Mouse (Mus musculus) heart, embryonic 12.5 days (tissue): ENCODE results near the gene Dync1i1. TPM values are rescaled to one million over a fixed set of nuclear protein-coding genes. Genes with fewer than 3 reads are reported as not detected.
A peak's percentile ranks its signal among the peaks of the same experiment; 100 is the strongest.

ENCODE experiments used
- ATAC-seq: fragments of 200-750 bp; cut with Nextera tagmentation; 2 replicates; pipeline ENCODE4 v1.8.0; 2017; ENCODE audit warnings: moderate TSS enrichment, moderate library complexity; ENCODE audit not compliant: insufficient number of reproducible peaks, low FRiP score
- H3K27ac ChIP-seq: fragments of 300-500 bp; sonication (generic); 2 replicates; pipeline ENCODE4 v1.5.1; 2016; ENCODE audit warnings: mild to moderate bottlenecking, moderate library complexity; ENCODE audit not compliant: poor library complexity, severe bottlenecking
- H3K27me3 ChIP-seq: fragments of 300-500 bp; sonication (generic); replicated peaks from 2 replicates; pipeline ENCODE4 v1.6.1; 2016; ENCODE audit warnings: mild to moderate bottlenecking, moderate library complexity
- H3K36me3 ChIP-seq: fragments of 300-500 bp; sonication (generic); 2 replicates; pipeline ENCODE4 v1.6.1; 2016; ENCODE audit warnings: mild to moderate bottlenecking, moderate library complexity
- H3K4me1 ChIP-seq: fragments of 300-500 bp; sonication (generic); replicated peaks from 2 replicates; pipeline ENCODE4 v1.6.1; 2016; ENCODE audit warnings: mild to moderate bottlenecking
- H3K4me2 ChIP-seq: fragments of 300-500 bp; sonication (generic); 2 replicates; pipeline ENCODE4 v1.6.1; 2016; ENCODE audit warnings: mild to moderate bottlenecking, moderate library complexity
- H3K4me3 ChIP-seq: fragments of 300-500 bp; sonication (generic); 2 replicates; pipeline ENCODE4 v1.5.1; 2016; ENCODE audit warnings: mild to moderate bottlenecking
- H3K9ac ChIP-seq: fragments of 300-500 bp; sonication (generic); 2 replicates; pipeline ENCODE4 v1.6.1; 2016; ENCODE audit warnings: mild to moderate bottlenecking, moderate library complexity
- H3K9me3 ChIP-seq: fragments of 300-500 bp; sonication (generic); replicated peaks from 2 replicates; pipeline ENCODE4 v1.6.1; 2016; ENCODE audit warnings: mild to moderate bottlenecking, moderate library complexity
- WGBS: fragments of 180-500 bp; shearing (Covaris S2); methylation state at CpG from one replicate; pipeline ENCODE4 v1.1.7; 2016; 5-methylcytosine and 5-hydroxymethylcytosine counted together
- polyA plus RNA-seq: library from polyadenylated mRNA; unstranded; fragments of >200 nt; fragmentation: Nextera tagmentation; extraction: Ambion mirVana; gene quantifications from 2 replicates; pipeline ENCODE4 v1.2.1, GENCODE M21; 2016

Gene Dync1i1
- polyA plus RNA-seq, 1 experiment from 2014 or later = 3.0 TPM

DNA sequence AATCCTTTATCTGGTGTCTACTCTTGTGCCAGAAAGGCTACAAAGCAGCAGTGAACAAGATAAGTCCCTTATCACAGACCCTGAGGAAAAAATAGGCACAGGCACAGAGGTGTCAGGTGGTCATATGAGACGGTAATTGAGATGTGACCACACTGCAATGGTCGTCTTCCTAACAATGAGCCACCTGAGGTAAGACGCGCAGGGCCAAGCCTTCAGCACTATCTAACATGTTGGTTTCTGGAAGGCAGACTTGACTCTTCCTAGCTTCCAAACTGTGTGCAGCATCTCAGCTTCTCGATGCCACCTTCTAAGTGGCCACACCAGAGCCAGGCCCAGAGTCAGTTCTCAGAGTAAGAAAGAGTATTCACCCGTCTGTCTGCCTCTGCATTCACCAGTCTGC, 341.8 kb downstream of the Dync1i1 start:
- no peaks in the 10 kb centered on the region for H3K9me3 ChIP-seq
- ATAC-seq = no peak
- no peak overlapping the region for H3K9ac ChIP-seq
- no peak overlapping the region for H3K4me2 ChIP-seq
- peaks cover 7% of the 10 kb centered on the region; the same call in 1 of the 2 replicates for H3K36me3 ChIP-seq
- no peaks in the 10 kb centered on the region for H3K27me3 ChIP-seq
- H3K4me3 ChIP-seq = no peak overlapping the region
- peaks cover 34% of the 10 kb centered on the region for H3K4me1 ChIP-seq
- WGBS = 50% methylated on average over 6 of the region's 6 CpGs
- H3K27ac ChIP-seq = 0 out of 2 replicates have a peak overlapping the region, but pooled peaks have one; percentile 2

DNA sequence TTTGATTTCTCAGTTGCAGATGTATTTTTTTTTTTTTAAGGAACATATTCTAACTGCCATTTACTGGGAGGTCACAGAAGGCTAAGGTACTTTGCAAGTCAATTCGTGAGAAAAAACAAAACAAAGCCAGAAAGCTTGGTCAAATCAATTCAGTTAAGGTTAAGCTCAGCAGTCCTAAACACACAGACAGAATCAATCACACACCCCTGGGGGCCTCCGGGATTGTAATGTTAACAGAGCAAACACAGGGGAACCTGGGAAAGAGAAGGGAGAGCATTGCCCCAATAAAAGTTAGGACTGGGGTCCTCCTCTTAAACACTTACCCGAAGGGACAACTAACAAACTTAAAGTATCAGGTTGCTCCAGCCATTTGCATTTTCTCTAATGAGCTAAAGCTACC, 344.6 kb downstream of the Dync1i1 start:
- no peaks in the 10 kb centered on the region for H3K27me3 ChIP-seq
- H3K4me3 ChIP-seq = no peak overlapping the region
- H3K4me1 ChIP-seq = peaks cover 27% of the 10 kb centered on the region
- 0 out of 2 replicates have a peak, but pooled peaks cover 7% of the 10 kb centered on the region for H3K36me3 ChIP-seq
- no peaks in the 10 kb centered on the region for H3K9me3 ChIP-seq
- WGBS = 37% methylated on average over 3 of the region's 3 CpGs
- no peak overlapping the region for H3K9ac ChIP-seq
- no peak overlapping the region for H3K27ac ChIP-seq
- H3K4me2 ChIP-seq = no peak overlapping the region
- ATAC-seq = no peak

DNA sequence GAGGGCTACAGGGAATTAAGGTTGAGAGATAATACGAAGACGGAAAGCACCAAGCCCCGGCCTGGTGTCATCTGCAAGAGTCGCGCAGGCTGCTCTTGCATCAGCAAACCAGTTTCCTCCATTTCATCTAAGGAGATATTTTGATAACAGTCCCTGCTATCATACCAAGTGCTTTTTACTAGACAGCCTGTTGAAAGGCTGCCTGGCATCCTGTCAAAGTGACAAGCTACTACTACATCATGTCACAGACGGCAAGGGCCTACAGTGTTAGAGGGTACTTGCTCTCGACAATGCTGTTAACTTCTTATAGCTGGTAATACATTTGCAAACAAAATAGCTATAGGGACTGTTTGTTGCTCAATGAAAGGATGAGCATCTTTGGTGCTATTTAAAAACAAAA, 345.6 kb downstream of the Dync1i1 start:
- 42% methylated on average over 7 of the region's 7 CpGs for WGBS
- H3K4me3 ChIP-seq = no peak overlapping the region
- H3K27me3 ChIP-seq = no peaks in the 10 kb centered on the region
- H3K9ac ChIP-seq = no peak overlapping the region
- no peaks in the 10 kb centered on the region; the same call in 1 of the 2 replicates for H3K36me3 ChIP-seq
- H3K4me2 ChIP-seq = no peak overlapping the region
- ATAC-seq = no peak
- H3K4me1 ChIP-seq = peaks cover 27% of the 10 kb centered on the region
- no peak overlapping the region for H3K27ac ChIP-seq
- H3K9me3 ChIP-seq = no peaks in the 10 kb centered on the region

DNA sequence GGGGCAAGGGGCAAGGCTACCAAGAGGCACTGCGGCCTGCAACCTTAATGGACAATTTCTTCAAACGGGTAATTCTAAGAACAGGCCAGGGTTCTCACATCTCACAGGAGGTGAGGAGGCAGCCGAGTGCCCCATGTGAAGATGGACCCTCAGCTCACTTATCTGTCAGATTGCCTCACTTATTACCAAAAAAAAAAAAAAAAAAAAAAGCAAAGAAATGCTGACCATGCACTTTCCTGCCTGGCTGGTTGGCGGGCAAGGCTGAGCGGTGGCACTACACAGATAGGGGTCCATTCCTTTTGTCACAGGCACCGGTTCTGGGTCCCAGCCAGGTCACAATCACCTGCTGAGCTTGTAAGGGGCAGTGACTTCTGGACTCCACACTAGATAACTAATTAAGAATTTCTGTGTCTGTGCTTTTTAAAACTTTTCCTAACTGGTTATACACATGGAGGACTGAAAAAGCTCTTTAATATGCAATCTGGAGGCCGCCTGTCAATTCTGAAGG, 350.6 kb downstream of the Dync1i1 start:
- H3K27ac ChIP-seq = no peak overlapping the region
- peaks cover 9% of the 10 kb centered on the region for H3K4me1 ChIP-seq
- WGBS = 83% methylated on average over 7 of the region's 7 CpGs
- H3K27me3 ChIP-seq = no peaks in the 10 kb centered on the region
- no peak overlapping the region for H3K4me2 ChIP-seq
- peaks cover 6% of the 10 kb centered on the region; the same call in 1 of the 2 replicates for H3K9me3 ChIP-seq
- peaks cover 11% of the 10 kb centered on the region for H3K36me3 ChIP-seq
- H3K9ac ChIP-seq = no peak overlapping the region
- no peak for ATAC-seq
- H3K4me3 ChIP-seq = no peak overlapping the region

DNA sequence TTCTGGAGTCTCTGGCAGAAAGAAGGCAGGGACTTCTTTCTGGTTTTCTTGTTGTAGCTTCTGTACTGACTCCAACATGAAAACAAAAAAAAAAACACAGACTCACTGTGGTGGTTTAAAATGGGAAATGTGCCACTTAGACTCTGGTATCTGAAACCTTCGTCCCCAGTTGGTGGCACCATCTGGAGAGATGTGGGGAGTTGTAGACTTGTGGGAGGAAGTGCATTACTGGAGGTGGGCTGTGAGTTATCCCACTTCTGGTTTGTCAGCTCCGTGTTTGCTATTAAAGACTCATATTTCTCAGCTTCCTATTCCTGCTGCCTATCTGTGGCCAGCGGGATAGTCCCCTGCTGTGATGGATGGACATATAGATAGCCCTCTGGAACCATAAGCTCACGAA, 351.8 kb downstream of the Dync1i1 start:
- Histone ChIP-seq H3K9ac (no peak overlapping the region), H3K4me1 (no peaks in the 10 kb centered on the region), H3K27me3 (no peaks in the 10 kb centered on the region), H3K4me3 (no peak overlapping the region), H3K27ac (no peak overlapping the region), H3K4me2 (no peak overlapping the region), H3K36me3 (peaks cover 11% of the 10 kb centered on the region), H3K9me3 (peaks cover 6% of the 10 kb centered on the region; the same call in 1 of the 2 replicates)
- ATAC-seq = no peak
- 72% methylated on average over 4 of the region's 4 CpGs for WGBS

Other genes with a start within 250 kb of the Dync1i1 start
- 20.4 and 22.5 TPM in 2 replicates for gene Pdk4, start 229.3 kb upstream of the Dync1i1 start, polyA plus RNA-seq